Mouse (Mus musculus) forebrain, embryonic 11.5 days (tissue): ENCODE data around the gene Ogfrl1. TPM values are rescaled to one million over a fixed set of nuclear protein-coding genes. Genes with fewer than 3 reads are reported as not detected.

ENCODE experiments used
- ATAC-seq: fragments of 200-750 bp; cut with Nextera tagmentation; replicated peaks from 2 replicates; pipeline ENCODE4 v1.8.0; 2017; ENCODE audit warnings: moderate TSS enrichment; ENCODE audit not compliant: low FRiP score
- DNase-seq: peaks from one replicate; pipeline ENCODE4 v3.0.0-alpha.2; 2017; ENCODE audit warnings: low spot score
- H3K27ac ChIP-seq: fragments of 300-500 bp; sonication (generic); 2 replicates; pipeline ENCODE4 v1.5.1; 2014; ENCODE audit warnings: low read depth, low read length
- H3K27me3 ChIP-seq: fragments of 300-500 bp; sonication (generic); 2 replicates; pipeline ENCODE4 v1.6.1; 2014; ENCODE audit warnings: mild to moderate bottlenecking, low read length, mixed read lengths; ENCODE audit not compliant: control insufficient read depth, insufficient read depth
- H3K36me3 ChIP-seq: fragments of 300-500 bp; sonication (generic); 2 replicates; pipeline ENCODE4 v1.6.1; 2014; ENCODE audit warnings: mild to moderate bottlenecking, low read length, moderate library complexity, mixed read lengths; ENCODE audit not compliant: control insufficient read depth, insufficient read depth
- H3K4me1 ChIP-seq: fragments of 300-500 bp; sonication (generic); replicated peaks from 2 replicates; pipeline ENCODE4 v1.6.1; 2014; ENCODE audit warnings: low read length, mixed read lengths; ENCODE audit not compliant: control insufficient read depth, insufficient read depth
- H3K4me2 ChIP-seq: fragments of 300-500 bp; sonication (generic); 2 replicates; pipeline ENCODE4 v1.6.1; 2014; ENCODE audit warnings: low read depth, mild to moderate bottlenecking, low read length, moderate library complexity, mixed read lengths; ENCODE audit not compliant: severe bottlenecking
- H3K4me3 ChIP-seq: fragments of 300-500 bp; sonication (generic); 2 replicates; pipeline ENCODE4 v1.5.1; 2014; ENCODE audit warnings: low read depth, low read length
- H3K9ac ChIP-seq: fragments of 300-500 bp; sonication (generic); 2 replicates; pipeline ENCODE4 v1.6.1; 2014; ENCODE audit warnings: low read length
- H3K9me3 ChIP-seq: fragments of 300-500 bp; sonication (generic); 2 replicates; pipeline ENCODE4 v1.6.1; 2016; ENCODE audit warnings: low read length, mixed read lengths; ENCODE audit not compliant: control insufficient read depth
- WGBS: fragments of 180-500 bp; shearing (Covaris S2); extraction: QIAGEN DNeasy Blood & Tissue Kit; methylation state at CpG from one replicate; pipeline ENCODE4 v1.1.7; 2014; 5-methylcytosine and 5-hydroxymethylcytosine counted together
- polyA plus RNA-seq: library from polyadenylated mRNA; unstranded; fragments of >200 nt; fragmentation: Nextera tagmentation; extraction: Ambion mirVana; gene quantifications from 2 replicates; pipeline ENCODE4 v1.2.1, GENCODE M21; 2014

Gene Ogfrl1
- polyA plus RNA-seq, result 12.0 and 13.1 TPM in 2 replicates

- 93% methylated on average over 4 of the region's 4 CpGs for WGBS
- no peak within 1 kb of the TSS for H3K9ac ChIP-seq
Observed at GRCm38 (mm10) chr1:23397623-23398022, at the start of gene Ogfrl1. TSS of gene Ogfrl1 (minus strand) at chr1:23397772.

GRCm38 (mm10) chr1:23445736-23446424 lies 48.3 kb upstream of the Ogfrl1 start:
- DNase-seq (no peak), ATAC-seq (no peak)
- H3K4me1 ChIP-seq, result no peaks in the 10 kb centered on the region
- no peak overlapping the region for H3K4me2 ChIP-seq
- no peak overlapping the region for H3K27ac ChIP-seq
- H3K4me3 ChIP-seq, result no peak overlapping the region
- 90% methylated on average over 5 of the region's 5 CpGs for WGBS
- H3K27me3 ChIP-seq, result no peaks in the 10 kb centered on the region
- no peaks in the 10 kb centered on the region for H3K9me3 ChIP-seq
- H3K36me3 ChIP-seq, result no peaks in the 10 kb centered on the region
- H3K9ac ChIP-seq, result no peak overlapping the region

More at GRCm38 (mm10) chr1:23397623-23398022, at the start of gene Ogfrl1:
- Histone ChIP-seq H3K4me1 (no peaks in the 10 kb centered on the region), H3K4me2 (no peak within 1 kb of the TSS), H3K4me3 (no peak within 1 kb of the TSS), H3K27me3 (no peaks in the 10 kb centered on the region), H3K36me3 (no peaks in the 10 kb centered on the region), H3K9me3 (no peaks in the 10 kb centered on the region), H3K27ac (no peak within 1 kb of the TSS)
- no peak for DNase-seq
- ATAC-seq, result no peak

- 87% methylated on average over 3 of the region's 3 CpGs for WGBS
- ATAC-seq, result no peak
- H3K4me1 ChIP-seq, result no peaks in the 10 kb centered on the region
- no peak overlapping the region for H3K4me3 ChIP-seq
- H3K27ac ChIP-seq, result no peak overlapping the region
- no peaks in the 10 kb centered on the region for H3K9me3 ChIP-seq
- no peak for DNase-seq
- H3K36me3 ChIP-seq, result no peaks in the 10 kb centered on the region
- H3K27me3 ChIP-seq, result no peaks in the 10 kb centered on the region
- H3K4me2 ChIP-seq, result no peak overlapping the region
- H3K9ac ChIP-seq, result no peak overlapping the region
Observed at GRCm38 (mm10) chr1:23433612-23434011, 36.0 kb upstream of the Ogfrl1 start.

- no peaks in the 10 kb centered on the region for H3K27me3 ChIP-seq
- no peaks in the 10 kb centered on the region for H3K36me3 ChIP-seq
- ATAC-seq, result no peak
- H3K4me3 ChIP-seq, result no peak overlapping the region
- H3K27ac ChIP-seq, result no peak overlapping the region
- H3K9me3 ChIP-seq, result no peaks in the 10 kb centered on the region
- H3K4me1 ChIP-seq, result no peaks in the 10 kb centered on the region
- WGBS, result 94% methylated on average over 2 of the region's 2 CpGs
- DNase-seq, result no peak
- no peak overlapping the region for H3K9ac ChIP-seq
- H3K4me2 ChIP-seq, result no peak overlapping the region
Observed at GRCm38 (mm10) chr1:23426447-23426846, 28.9 kb upstream of the Ogfrl1 start.

GRCm38 (mm10) chr1:23418941-23419340 lies 21.4 kb upstream of the Ogfrl1 start:
- ATAC-seq, result no peak
- DNase-seq, result no peak
- H3K9me3 ChIP-seq, result no peaks in the 10 kb centered on the region
- H3K36me3 ChIP-seq, result no peaks in the 10 kb centered on the region
- H3K4me3 ChIP-seq, result no peak overlapping the region
- WGBS, result 91% methylated on average over 1 of the region's 1 CpGs
- H3K27me3 ChIP-seq, result no peaks in the 10 kb centered on the region
- H3K4me1 ChIP-seq, result no peaks in the 10 kb centered on the region
- H3K4me2 ChIP-seq, result no peak overlapping the region
- no peak overlapping the region for H3K9ac ChIP-seq
- no peak overlapping the region for H3K27ac ChIP-seq

DNA sequence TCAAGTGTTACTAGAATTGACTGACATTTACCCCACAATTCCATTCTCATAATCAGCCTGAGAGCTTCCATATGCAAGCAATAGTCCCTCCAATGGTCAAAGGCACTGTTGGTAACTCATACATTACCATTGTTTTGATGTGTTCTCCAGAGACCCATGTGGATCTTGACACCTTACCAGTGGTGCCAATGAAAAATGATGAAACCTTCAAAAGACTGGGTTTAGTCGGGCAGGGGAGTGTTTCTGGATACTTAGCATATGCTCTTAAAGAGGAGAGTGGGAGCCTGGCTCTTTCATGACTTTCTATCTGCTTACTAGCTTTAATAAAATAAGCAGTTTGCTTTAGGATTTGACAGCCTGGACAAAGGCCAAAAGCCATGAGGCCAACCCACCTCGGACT lies 20.5 kb upstream of the Ogfrl1 start:
- H3K27me3 ChIP-seq, result no peaks in the 10 kb centered on the region
- 84% methylated on average over 2 of the region's 2 CpGs for WGBS
- no peaks in the 10 kb centered on the region for H3K36me3 ChIP-seq
- H3K4me2 ChIP-seq, result no peak overlapping the region
- DNase-seq (no peak), ATAC-seq (no peak)
- H3K4me3 ChIP-seq, result no peak overlapping the region
- no peak overlapping the region for H3K9ac ChIP-seq
- H3K9me3 ChIP-seq, result no peaks in the 10 kb centered on the region
- H3K27ac ChIP-seq, result no peak overlapping the region
- H3K4me1 ChIP-seq, result no peaks in the 10 kb centered on the region

- Histone ChIP-seq H3K4me1 (no peaks in the 10 kb centered on the region), H3K27me3 (no peaks in the 10 kb centered on the region), H3K27ac (no peak overlapping the region), H3K9ac (no peak overlapping the region), H3K36me3 (no peaks in the 10 kb centered on the region), H3K4me2 (no peak overlapping the region), H3K4me3 (no peak overlapping the region), H3K9me3 (no peaks in the 10 kb centered on the region)
- DNase-seq (no peak), ATAC-seq (no peak)
- WGBS, result 90% methylated on average over 3 of the region's 3 CpGs
Observed at GRCm38 (mm10) chr1:23417562-23417961, 20.0 kb upstream of the Ogfrl1 start.

- no peaks in the 10 kb centered on the region for H3K36me3 ChIP-seq
- DNase-seq (no peak), ATAC-seq (no peak)
- H3K4me3 ChIP-seq, result no peak overlapping the region
- no peak overlapping the region for H3K27ac ChIP-seq
- no peak overlapping the region for H3K9ac ChIP-seq
- no peaks in the 10 kb centered on the region for H3K27me3 ChIP-seq
- 93% methylated on average over 5 of the region's 5 CpGs for WGBS
- no peak overlapping the region for H3K4me2 ChIP-seq
- no peaks in the 10 kb centered on the region for H3K9me3 ChIP-seq
- H3K4me1 ChIP-seq, result no peaks in the 10 kb centered on the region
Observed at GRCm38 (mm10) chr1:23411533-23411932, 14.0 kb upstream of the Ogfrl1 start.

GRCm38 (mm10) chr1:23409960-23410359 lies 12.4 kb upstream of the Ogfrl1 start:
- ATAC-seq (no peak), DNase-seq (no peak)
- H3K4me2 ChIP-seq, result no peak overlapping the region
- no peaks in the 10 kb centered on the region for H3K4me1 ChIP-seq
- H3K36me3 ChIP-seq, result no peaks in the 10 kb centered on the region
- 89% methylated on average over 2 of the region's 2 CpGs for WGBS
- H3K9me3 ChIP-seq, result no peaks in the 10 kb centered on the region
- no peak overlapping the region for H3K9ac ChIP-seq
- no peak overlapping the region for H3K27ac ChIP-seq
- H3K27me3 ChIP-seq, result no peaks in the 10 kb centered on the region
- H3K4me3 ChIP-seq, result no peak overlapping the region
